Mouse (Mus musculus): ENCODE measurements around the gene Olfr656. TPM values are rescaled to one million over a fixed set of nuclear protein-coding genes. Genes with fewer than 3 reads are reported as not detected.

The Olfr656 gene
- polyA plus RNA-seq, 1 experiment from 2014 or later: not detected

- Histone ChIP-seq H3K27me3 (ENCODE audit: control insufficient read depth, insufficient read depth, low read length) (no peaks in the 10 kb centered on the region), H3K4me2 (ENCODE audit: low read depth, low read length, severe bottlenecking) (no peak within 1 kb of the TSS), H3K4me1 (replicated peaks; ENCODE audit: control insufficient read depth, insufficient read depth, low read length) (no peaks in the 10 kb centered on the region), H3K36me3 (ENCODE audit: control insufficient read depth, insufficient read depth, low read length) (no peaks in the 10 kb centered on the region), H3K9me3 (ENCODE audit: control insufficient read depth, low read length) (no peaks in the 10 kb centered on the region), H3K9ac (ENCODE audit: low read length) (no peak within 1 kb of the TSS), H3K4me3 (ENCODE audit: low read depth, low read length) (no peak within 1 kb of the TSS), H3K27ac (ENCODE audit: low read depth, low read length) (no peak within 1 kb of the TSS)
- DNase-seq (ENCODE audit: low spot score) (no peak), ATAC-seq (replicated peaks; ENCODE audit: low FRiP score) (no peak)
Observed at GRCm38 (mm10) chr7:104624494-104624893, 10.7 kb downstream of the Olfr656 start, which contains the start of gene Olfr657. Gene Olfr657, plus strand, starts transcription at chr7:104624794.

GRCm38 (mm10) chr7:104646841-104647482 lies 33.2 kb downstream of the Olfr656 start, which contains the start of gene Olfr658:
Gene Olfr658, minus strand, starts transcription at chr7:104647305.
- 28% methylated on average over 22 of the region's 22 CpGs for WGBS

GRCm38 (mm10) chr7:104666453-104666852 lies 52.7 kb downstream of the Olfr656 start, which contains the start of gene Olfr659:
Gene Olfr659, plus strand, starts transcription at chr7:104666753.
- H3K9ac ChIP-seq (ENCODE audit: low read length): no peak within 1 kb of the TSS
- no peaks in the 10 kb centered on the region for H3K27me3 ChIP-seq (ENCODE audit: control insufficient read depth, insufficient read depth, low read length)
- ATAC-seq (replicated peaks; ENCODE audit: low FRiP score) (no peak), DNase-seq (ENCODE audit: low spot score) (no peak)
- 93% methylated on average over 3 of the region's 3 CpGs for WGBS
- H3K27ac ChIP-seq (ENCODE audit: low read depth, low read length): no peak within 1 kb of the TSS
- no peak within 1 kb of the TSS for H3K4me3 ChIP-seq (ENCODE audit: low read depth, low read length)
- H3K9me3 ChIP-seq (ENCODE audit: control insufficient read depth, low read length): no peaks in the 10 kb centered on the region
- H3K4me2 ChIP-seq (ENCODE audit: low read depth, low read length, severe bottlenecking): no peak within 1 kb of the TSS
- H3K4me1 ChIP-seq (replicated peaks; ENCODE audit: control insufficient read depth, insufficient read depth, low read length): no peaks in the 10 kb centered on the region
- H3K36me3 ChIP-seq (ENCODE audit: control insufficient read depth, insufficient read depth, low read length): no peaks in the 10 kb centered on the region

More at GRCm38 (mm10) chr7:104646841-104647482, 33.2 kb downstream of the Olfr656 start, which contains the start of gene Olfr658:
- Histone ChIP-seq H3K4me2 (ENCODE audit: low read depth, low read length, severe bottlenecking) (peak within 1 kb of the TSS; percentile 40), H3K9me3 (ENCODE audit: control insufficient read depth, low read length) (no peaks in the 10 kb centered on the region), H3K9ac (ENCODE audit: low read length) (no peak within 1 kb of the TSS; the same call in 1 of the 2 replicates), H3K27me3 (ENCODE audit: control insufficient read depth, insufficient read depth, low read length) (no peaks in the 10 kb centered on the region), H3K4me1 (replicated peaks; ENCODE audit: control insufficient read depth, insufficient read depth, low read length) (no peaks in the 10 kb centered on the region), H3K36me3 (ENCODE audit: control insufficient read depth, insufficient read depth, low read length) (no peaks in the 10 kb centered on the region), H3K27ac (ENCODE audit: low read depth, low read length) (no peak within 1 kb of the TSS), H3K4me3 (ENCODE audit: low read depth, low read length) (peak within 1 kb of the TSS; percentile 25)
- DNase-seq (ENCODE audit: low spot score): peak; percentile 85
- ATAC-seq (replicated peaks; ENCODE audit: low FRiP score): peak; percentile 97

Other genes with a start within 250 kb of the Olfr656 start
- not detected in 2 replicates for gene Trim30b, start 244.1 kb upstream of the Olfr656 start, polyA plus RNA-seq (2014; fragmentation: Nextera tagmentation; extraction: Ambion mirVana)
- 0.16 TPM in 1 of 2 replicates, not detected in the other for gene Trim30c, start 213.1 kb upstream of the Olfr656 start, polyA plus RNA-seq (2014; fragmentation: Nextera tagmentation; extraction: Ambion mirVana)
- 0.33 and 0.45 TPM in 2 replicates for gene Trim30a, start 148.8 kb upstream of the Olfr656 start, polyA plus RNA-seq (2014; fragmentation: Nextera tagmentation; extraction: Ambion mirVana)
- gene Trim30d, start 106.1 kb upstream of the Olfr656 start, polyA plus RNA-seq (2014; fragmentation: Nextera tagmentation; extraction: Ambion mirVana): 0.08 TPM in 1 of 2 replicates, not detected in the other
- not detected in 2 replicates for gene Olfr651, start 63.8 kb upstream of the Olfr656 start, polyA plus RNA-seq (2014; fragmentation: Nextera tagmentation; extraction: Ambion mirVana)
- not detected in 2 replicates for gene Olfr652, start 53.1 kb upstream of the Olfr656 start, polyA plus RNA-seq (2014; fragmentation: Nextera tagmentation; extraction: Ambion mirVana)
- gene Olfr653, start 36.6 kb upstream of the Olfr656 start, polyA plus RNA-seq (2014; fragmentation: Nextera tagmentation; extraction: Ambion mirVana): not detected in 2 replicates
- gene Olfr654, start 26.9 kb upstream of the Olfr656 start, polyA plus RNA-seq (2014; fragmentation: Nextera tagmentation; extraction: Ambion mirVana): not detected in 2 replicates
- gene Olfr655, start 12.2 kb upstream of the Olfr656 start, polyA plus RNA-seq (2014; fragmentation: Nextera tagmentation; extraction: Ambion mirVana): not detected in 2 replicates
- not detected in 2 replicates for gene Olfr657, start 10.8 kb downstream of the Olfr656 start, polyA plus RNA-seq (2014; fragmentation: Nextera tagmentation; extraction: Ambion mirVana)
- gene Olfr658, start 33.4 kb downstream of the Olfr656 start, polyA plus RNA-seq (2014; fragmentation: Nextera tagmentation; extraction: Ambion mirVana): not detected in 2 replicates
- gene Olfr659, start 52.8 kb downstream of the Olfr656 start, polyA plus RNA-seq (2014; fragmentation: Nextera tagmentation; extraction: Ambion mirVana): not detected in 2 replicates
- not detected in 2 replicates for gene Olfr661, start 72.5 kb downstream of the Olfr656 start, polyA plus RNA-seq (2014; fragmentation: Nextera tagmentation; extraction: Ambion mirVana)
- gene Usp17le, start 163.5 kb downstream of the Olfr656 start, polyA plus RNA-seq (2014; fragmentation: Nextera tagmentation; extraction: Ambion mirVana): not detected in 2 replicates
- gene Usp17lb, start 228.6 kb downstream of the Olfr656 start, polyA plus RNA-seq (2014; fragmentation: Nextera tagmentation; extraction: Ambion mirVana): not detected in 2 replicates
- gene Usp17la, start 243.1 kb downstream of the Olfr656 start, polyA plus RNA-seq (2014; fragmentation: Nextera tagmentation; extraction: Ambion mirVana): not detected in 2 replicates

Measured in forebrain, embryonic 11.5 days (tissue).